Mouse (Mus musculus): ENCODE measurements around the gene Rxra.

Rxra gene

GRCm38 (mm10) chr2:27676106-27676477 is at the start of gene Rxra:
TSS of gene Rxra (plus strand) at chr2:27676440.
- peak; percentile 71 for DNase-seq

- no peak for DNase-seq
Observed at GRCm38 (mm10) chr2:27626604-27627003, 49.6 kb upstream of the Rxra start.

GRCm38 (mm10) chr2:27630601-27631285 is 45.5 kb upstream of the Rxra start:
- no peak for DNase-seq

GRCm38 (mm10) chr2:27633471-27633870 is 42.8 kb upstream of the Rxra start:
- no peak for DNase-seq

GRCm38 (mm10) chr2:27634018-27634417 is 42.2 kb upstream of the Rxra start:
- DNase-seq: peak; percentile 45

GRCm38 (mm10) chr2:27635147-27635738 is 41.0 kb upstream of the Rxra start:
- no peak for DNase-seq

GRCm38 (mm10) chr2:27636796-27637195 is 39.4 kb upstream of the Rxra start:
- no peak for DNase-seq

GRCm38 (mm10) chr2:27637281-27637896 is 38.9 kb upstream of the Rxra start:
- no peak for DNase-seq

- no peak for DNase-seq
Observed at GRCm38 (mm10) chr2:27639631-27640334, 36.5 kb upstream of the Rxra start.

GRCm38 (mm10) chr2:27640900-27641479 is 35.2 kb upstream of the Rxra start:
- no peak for DNase-seq

GRCm38 (mm10) chr2:27644547-27645120 is 31.6 kb upstream of the Rxra start:
- no peak for DNase-seq

GRCm38 (mm10) chr2:27645471-27645870 is 30.8 kb upstream of the Rxra start:
- no peak for DNase-seq

- DNase-seq: peak; percentile 59
Observed at GRCm38 (mm10) chr2:27649862-27650661, 26.2 kb upstream of the Rxra start.

- DNase-seq: peak; percentile 35
Observed at GRCm38 (mm10) chr2:27650991-27651390, 25.2 kb upstream of the Rxra start.

GRCm38 (mm10) chr2:27653496-27654030 is 22.7 kb upstream of the Rxra start:
- DNase-seq: no peak

GRCm38 (mm10) chr2:27654321-27655232 is 21.7 kb upstream of the Rxra start:
- DNase-seq: peak; percentile 30

GRCm38 (mm10) chr2:27656576-27656975 is 19.7 kb upstream of the Rxra start:
- DNase-seq: no peak

GRCm38 (mm10) chr2:27665284-27665683 is 11.0 kb upstream of the Rxra start:
- DNase-seq: no peak

GRCm38 (mm10) chr2:27666719-27667118 is 9.5 kb upstream of the Rxra start:
- DNase-seq: peak; percentile 17

- no peak for DNase-seq
Observed at GRCm38 (mm10) chr2:27667677-27668076, 8.6 kb upstream of the Rxra start.

- DNase-seq: peak; percentile 18
Observed at GRCm38 (mm10) chr2:27670746-27671145, 5.5 kb upstream of the Rxra start.

Measured in embryo, embryonic 11 days (tissue).